Mouse (Mus musculus): ENCODE measurements around the gene Ptpra. TPM values are rescaled to one million over a fixed set of nuclear protein-coding genes. Genes with fewer than 3 reads are reported as not detected.

Ptpra gene
- polyA plus RNA-seq, 1 experiment from 2014 or later = 86.3 TPM

GRCm38 (mm10) chr2:130423397-130424125, 26.5 kb upstream of the Ptpra start:
- Histone ChIP-seq H3K4me2 (peak overlapping the region; percentile 78), H3K4me1 (replicated peaks) (peaks cover 13% of the 10 kb centered on the region), H3K9me3 (replicated peaks) (no peaks in the 10 kb centered on the region), H3K27me3 (replicated peaks) (no peaks in the 10 kb centered on the region), H3K36me3 (peaks cover 24% of the 10 kb centered on the region), H3K4me3 (peak overlapping the region; percentile 80), H3K27ac (ENCODE audit: poor library complexity, severe bottlenecking) (peak overlapping the region; percentile 79), H3K9ac (peak overlapping the region; percentile 79)
- WGBS = 13% methylated on average over 49 of the region's 49 CpGs
- peak; percentile 65 for ATAC-seq (ENCODE audit: insufficient number of reproducible peaks, low FRiP score)

GRCm38 (mm10) chr2:130424126-130424853, 25.8 kb upstream of the Ptpra start, which contains the start of the genes Vps16 and Pced1a:
Gene Vps16 (plus strand): TSS chr2:130424339.
Gene Pced1a (minus strand): TSS chr2:130424701.
- H3K9me3 ChIP-seq (replicated peaks) = no peaks in the 10 kb centered on the region
- H3K4me1 ChIP-seq (replicated peaks) = peaks cover 13% of the 10 kb centered on the region
- under 1% methylated on average over 58 of the region's 58 CpGs for WGBS
- H3K27ac ChIP-seq (ENCODE audit: poor library complexity, severe bottlenecking) = peak within 1 kb of the TSS; percentile 79
- no peaks in the 10 kb centered on the region for H3K27me3 ChIP-seq (replicated peaks)
- peaks cover 16% of the 10 kb centered on the region; the same call in 1 of the 2 replicates for H3K36me3 ChIP-seq
- peak within 1 kb of the TSS; percentile 78 for H3K4me2 ChIP-seq
- H3K4me3 ChIP-seq = peak within 1 kb of the TSS; percentile 80
- H3K9ac ChIP-seq = peak within 1 kb of the TSS; percentile 79
- peak; percentile 95 for ATAC-seq (ENCODE audit: insufficient number of reproducible peaks, low FRiP score)

GRCm38 (mm10) chr2:130425112-130425511, 25.0 kb upstream of the Ptpra start:
- 29% methylated on average over 5 of the region's 5 CpGs for WGBS

GRCm38 (mm10) chr2:130429851-130430250, 20.2 kb upstream of the Ptpra start:
- H3K4me3 ChIP-seq = no peak overlapping the region
- no peaks in the 10 kb centered on the region for H3K27me3 ChIP-seq (replicated peaks)
- H3K4me2 ChIP-seq = no peak overlapping the region
- no peak for ATAC-seq (ENCODE audit: insufficient number of reproducible peaks, low FRiP score)
- H3K9me3 ChIP-seq (replicated peaks) = no peaks in the 10 kb centered on the region
- H3K36me3 ChIP-seq = peaks cover 11% of the 10 kb centered on the region
- whole genome bisulfite sequencing = 50% methylated on average over 2 of the region's 2 CpGs
- H3K27ac ChIP-seq (ENCODE audit: poor library complexity, severe bottlenecking) = no peak overlapping the region
- H3K9ac ChIP-seq = no peak overlapping the region
- H3K4me1 ChIP-seq (replicated peaks) = peaks cover 18% of the 10 kb centered on the region

More at GRCm38 (mm10) chr2:130425112-130425511, 25.0 kb upstream of the Ptpra start:
- Histone ChIP-seq H3K4me2 (peak overlapping the region; percentile 78), H3K9ac (peak overlapping the region; percentile 79), H3K4me3 (peak overlapping the region; percentile 80), H3K9me3 (replicated peaks) (no peaks in the 10 kb centered on the region), H3K36me3 (peaks cover 11% of the 10 kb centered on the region; the same call in 1 of the 2 replicates), H3K27me3 (replicated peaks) (no peaks in the 10 kb centered on the region), H3K4me1 (replicated peaks) (peaks cover 19% of the 10 kb centered on the region), H3K27ac (ENCODE audit: poor library complexity, severe bottlenecking) (no peak overlapping the region; the same call in 1 of the 2 replicates)
- no peak for ATAC-seq (ENCODE audit: insufficient number of reproducible peaks, low FRiP score)

- Histone ChIP-seq H3K4me3 (no peak overlapping the region), H3K4me1 (replicated peaks) (peaks cover 13% of the 10 kb centered on the region), H3K4me2 (no peak overlapping the region), H3K27ac (ENCODE audit: poor library complexity, severe bottlenecking) (no peak overlapping the region), H3K36me3 (peaks cover 11% of the 10 kb centered on the region), H3K27me3 (replicated peaks) (no peaks in the 10 kb centered on the region), H3K9ac (no peak overlapping the region), H3K9me3 (replicated peaks) (no peaks in the 10 kb centered on the region)
- WGBS = 70% methylated on average over 3 of the region's 3 CpGs
- no peak for ATAC-seq (ENCODE audit: insufficient number of reproducible peaks, low FRiP score)
These were observed 19.6 kb upstream of the Ptpra start for GRCm38 (mm10) chr2:130430484-130430883.

GRCm38 (mm10) chr2:130432157-130432556, 17.9 kb upstream of the Ptpra start:
- no peak for ATAC-seq (ENCODE audit: insufficient number of reproducible peaks, low FRiP score)
- WGBS = 71% methylated on average over 3 of the region's 3 CpGs
- H3K9me3 ChIP-seq (replicated peaks) = no peaks in the 10 kb centered on the region

GRCm38 (mm10) chr2:130433152-130433551, 16.9 kb upstream of the Ptpra start:
- Histone ChIP-seq H3K9me3 (replicated peaks) (no peaks in the 10 kb centered on the region), H3K4me1 (replicated peaks) (peaks cover 13% of the 10 kb centered on the region), H3K36me3 (peaks cover 19% of the 10 kb centered on the region), H3K9ac (no peak overlapping the region), H3K27ac (ENCODE audit: poor library complexity, severe bottlenecking) (no peak overlapping the region), H3K4me3 (no peak overlapping the region), H3K27me3 (replicated peaks) (no peaks in the 10 kb centered on the region), H3K4me2 (no peak overlapping the region)
- no peak for ATAC-seq (ENCODE audit: insufficient number of reproducible peaks, low FRiP score)
- whole genome bisulfite sequencing = 24% methylated on average over 4 of the region's 4 CpGs

More at GRCm38 (mm10) chr2:130432157-130432556, 17.9 kb upstream of the Ptpra start:
- H3K27me3 ChIP-seq (replicated peaks) = no peaks in the 10 kb centered on the region
- H3K4me3 ChIP-seq = no peak overlapping the region
- no peak overlapping the region for H3K9ac ChIP-seq
- no peak overlapping the region for H3K4me2 ChIP-seq
- H3K4me1 ChIP-seq (replicated peaks) = peaks cover 13% of the 10 kb centered on the region
- H3K27ac ChIP-seq (ENCODE audit: poor library complexity, severe bottlenecking) = no peak overlapping the region
- peaks cover 11% of the 10 kb centered on the region for H3K36me3 ChIP-seq

GRCm38 (mm10) chr2:130436769-130437168, 13.3 kb upstream of the Ptpra start:
- H3K9ac ChIP-seq = no peak overlapping the region
- H3K4me1 ChIP-seq (replicated peaks) = no peaks in the 10 kb centered on the region
- no peaks in the 10 kb centered on the region for H3K27me3 ChIP-seq (replicated peaks)
- H3K4me3 ChIP-seq = no peak overlapping the region
- no peak overlapping the region for H3K4me2 ChIP-seq
- H3K9me3 ChIP-seq (replicated peaks) = no peaks in the 10 kb centered on the region
- no peak overlapping the region for H3K27ac ChIP-seq (ENCODE audit: poor library complexity, severe bottlenecking)
- H3K36me3 ChIP-seq = peaks cover 47% of the 10 kb centered on the region
- ATAC-seq (ENCODE audit: insufficient number of reproducible peaks, low FRiP score) = no peak
- 89% methylated on average over 1 of the region's 1 CpGs for WGBS

- no peak overlapping the region for H3K27ac ChIP-seq (ENCODE audit: poor library complexity, severe bottlenecking)
- no peak overlapping the region for H3K4me3 ChIP-seq
- no peak overlapping the region for H3K4me2 ChIP-seq
- H3K27me3 ChIP-seq (replicated peaks) = no peaks in the 10 kb centered on the region
- no peak overlapping the region for H3K9ac ChIP-seq
- no peak for ATAC-seq (ENCODE audit: insufficient number of reproducible peaks, low FRiP score)
- H3K4me1 ChIP-seq (replicated peaks) = no peaks in the 10 kb centered on the region
- H3K9me3 ChIP-seq (replicated peaks) = no peaks in the 10 kb centered on the region
- 88% methylated on average over 3 of the region's 3 CpGs for WGBS
- H3K36me3 ChIP-seq = peaks cover 65% of the 10 kb centered on the region
These were observed 11.2 kb upstream of the Ptpra start for GRCm38 (mm10) chr2:130438861-130439260.

GRCm38 (mm10) chr2:130439840-130440480, 10.1 kb upstream of the Ptpra start:
- Histone ChIP-seq H3K9ac (no peak overlapping the region), H3K36me3 (peaks cover 74% of the 10 kb centered on the region), H3K4me2 (no peak overlapping the region), H3K27ac (ENCODE audit: poor library complexity, severe bottlenecking) (no peak overlapping the region), H3K27me3 (replicated peaks) (no peaks in the 10 kb centered on the region), H3K4me1 (replicated peaks) (no peaks in the 10 kb centered on the region), H3K4me3 (no peak overlapping the region), H3K9me3 (replicated peaks) (no peaks in the 10 kb centered on the region)
- WGBS = 83% methylated on average over 4 of the region's 4 CpGs
- ATAC-seq (ENCODE audit: insufficient number of reproducible peaks, low FRiP score) = no peak

GRCm38 (mm10) chr2:130442162-130442561, 7.9 kb upstream of the Ptpra start:
- no peak overlapping the region for H3K4me3 ChIP-seq
- H3K4me1 ChIP-seq (replicated peaks) = no peaks in the 10 kb centered on the region
- H3K9me3 ChIP-seq (replicated peaks) = no peaks in the 10 kb centered on the region
- no peak overlapping the region for H3K4me2 ChIP-seq
- peaks cover 77% of the 10 kb centered on the region for H3K36me3 ChIP-seq
- no peak for ATAC-seq (ENCODE audit: insufficient number of reproducible peaks, low FRiP score)
- 85% methylated on average over 10 of the region's 10 CpGs for WGBS
- no peak overlapping the region for H3K9ac ChIP-seq
- H3K27me3 ChIP-seq (replicated peaks) = no peaks in the 10 kb centered on the region
- H3K27ac ChIP-seq (ENCODE audit: poor library complexity, severe bottlenecking) = no peak overlapping the region
